Comparison of ENCODE assay signal across 15 mouse cellular contexts in genomic region chr19:3167683-3168082, GRCm38 (mm10).
DNase-seq lines count a peak whose midpoint lies in the region.
"Had no signal": no experiment of that assay in that cellular context is flagged by ENCODE, and none has a peak within 500 bp of the region (broad histone marks: within the 10 kb centered on the region; RNA-seq: fewer than 3 reads in every experiment).

No protein-coding gene starts in this region.

- peak; percentile 55 for DNase-seq in heart, adult 11 months
- DNase-seq in heart, postnatal 4 days = no peak
- peak; percentile 48 for DNase-seq in R1 (ENCODE audit: low read depth, low spot score)
- peak; percentile 64 for DNase-seq in ZHBTc4 (ENCODE audit: low read depth, low spot score)
- DNase-seq in left cerebral cortex, postnatal 10 days (ENCODE audit: extremely low spot score in 1 of 2, low spot score in 2 of 2) = no peak
- DNase-seq in embryo, embryonic 9.5 days (ENCODE audit: extremely low spot score) = no peak
- DNase-seq: adrenal gland, adult 2 months; adrenal gland, postnatal 10 days; adrenal gland, postnatal 25 days; B cell, adult 2 months; cerebellum, adult 11-12 months; cerebellum, adult 2 months; cerebellum, adult 9-10 months; cerebellum, postnatal 10 days; cerebellum, postnatal 25 days had no signal

- intact Hi-C loops in left cerebral cortex, postnatal 10 days (cut with DNase I) = no loop called here

Comparison
In these comparisons a context has a peak if more than half of its experiments do, and no peak if none do; other contexts are left out.
1. DNase-seq: peak in heart, adult 11 months (single experiment), R1 (single experiment) and ZHBTc4 (single experiment); none in heart, postnatal 4 days (single experiment), left cerebral cortex, postnatal 10 days (0 of 2) and embryo, embryonic 9.5 days (single experiment).